Mouse (Mus musculus) adrenal gland, postnatal 14 days (tissue): Measurements from ENCODE around the gene Calcoco1. TPM values are rescaled to one million over a fixed set of nuclear protein-coding genes. Genes with fewer than 3 reads are reported as not detected.

Source experiments
- DNase-seq: peaks from one replicate; pipeline ENCODE4 v3.0.0; 2021; ENCODE audit warnings: mixed read lengths
- total RNA-seq: library from RNA; stranded (reverse); gene quantifications from 2 replicates; pipeline ENCODE4 v1.2.3, GENCODE M21; 2021

The Calcoco1 gene
- total RNA-seq, 1 experiment from 2014 or later, result 85.8 TPM

GRCm38 (mm10) chr15:102738434-102738833 lies 16.5 kb upstream of the Calcoco1 start:
- DNase-seq, result no peak

GRCm38 (mm10) chr15:102737092-102737491 lies 15.1 kb upstream of the Calcoco1 start:
- no peak for DNase-seq

GRCm38 (mm10) chr15:102736127-102736944 lies 14.4 kb upstream of the Calcoco1 start:
- peak; percentile 58 for DNase-seq

GRCm38 (mm10) chr15:102735031-102735430 lies 13.1 kb upstream of the Calcoco1 start:
- DNase-seq, result no peak

GRCm38 (mm10) chr15:102733759-102734531 lies 12.0 kb upstream of the Calcoco1 start:
- DNase-seq, result no peak

GRCm38 (mm10) chr15:102733233-102733632 lies 11.3 kb upstream of the Calcoco1 start:
- DNase-seq, result no peak

- no peak for DNase-seq
These were observed 10.4 kb upstream of the Calcoco1 start for GRCm38 (mm10) chr15:102732406-102732805.

GRCm38 (mm10) chr15:102727951-102728350 lies 6.0 kb upstream of the Calcoco1 start:
- no peak for DNase-seq

GRCm38 (mm10) chr15:102723358-102724135 lies 1.6 kb upstream of the Calcoco1 start:
- DNase-seq, result no peak

- no peak for DNase-seq
These were observed 538 bp upstream of the Calcoco1 start for GRCm38 (mm10) chr15:102722500-102722931.

GRCm38 (mm10) chr15:102721016-102721898 lies 721 bp downstream of the Calcoco1 start:
- no peak for DNase-seq

- DNase-seq, result peak; percentile 72
These were observed 5.8 kb downstream of the Calcoco1 start for GRCm38 (mm10) chr15:102716132-102716531.

- no peak for DNase-seq
These were observed 14.2 kb downstream of the Calcoco1 start for GRCm38 (mm10) chr15:102707736-102708269.

GRCm38 (mm10) chr15:102705923-102706503 lies 16.0 kb downstream of the Calcoco1 start:
- DNase-seq, result no peak

GRCm38 (mm10) chr15:102705226-102705894 lies 16.6 kb downstream of the Calcoco1 start:
- DNase-seq, result no peak

- DNase-seq, result no peak
These were observed 17.2 kb downstream of the Calcoco1 start for GRCm38 (mm10) chr15:102704806-102705205.

- DNase-seq, result no peak
These were observed 19.0 kb downstream of the Calcoco1 start for GRCm38 (mm10) chr15:102702972-102703371.

GRCm38 (mm10) chr15:102698193-102698592 lies 23.8 kb downstream of the Calcoco1 start:
- DNase-seq, result peak; percentile 89

GRCm38 (mm10) chr15:102696899-102697298 lies 25.1 kb downstream of the Calcoco1 start:
- DNase-seq, result no peak

- DNase-seq, result peak; percentile 75
These were observed 28.4 kb downstream of the Calcoco1 start for GRCm38 (mm10) chr15:102693600-102693999.
